Mouse (Mus musculus) ES-Bruce4 (cell line): ENCODE measurements around the gene Zfp473. TPM values are rescaled to one million over a fixed set of nuclear protein-coding genes. Genes with fewer than 3 reads are reported as not detected.
"Not testable (repeated sequence)": the region's sequence is repeated elsewhere in the genome, so short reads cannot be mapped to it uniquely, and the experiment has no call there.

Source experiments
- H3K27ac ChIP-seq: 2 replicates; pipeline ENCODE4 v1.5.1; 2012; ENCODE audit warnings: low read length, inconsistent platforms; ENCODE audit not compliant: insufficient read depth
- H3K27me3 ChIP-seq: 2 replicates; pipeline ENCODE4 v1.6.1; 2012; ENCODE audit warnings: mild to moderate bottlenecking, low read length, inconsistent platforms; ENCODE audit not compliant: control insufficient read depth, poor library complexity, insufficient read depth, severe bottlenecking
- H3K36me3 ChIP-seq: 2 replicates; pipeline ENCODE4 v1.6.1; 2012; ENCODE audit warnings: inconsistent platforms, mild to moderate bottlenecking, low read length, moderate library complexity; ENCODE audit not compliant: control insufficient read depth, poor library complexity, insufficient read depth, severe bottlenecking
- H3K4me1 ChIP-seq: one replicate; pipeline ENCODE4 v1.8.1; 2011; ENCODE audit warnings: low read length; ENCODE audit not compliant: control insufficient read depth, insufficient read depth
- H3K4me3 ChIP-seq: 2 replicates; pipeline ENCODE4 v1.5.1; 2011; ENCODE audit warnings: low read depth, mild to moderate bottlenecking, low read length
- H3K9ac ChIP-seq: 2 replicates; pipeline ENCODE4 v1.6.1; 2012; ENCODE audit warnings: low read depth, mild to moderate bottlenecking, inconsistent platforms; ENCODE audit not compliant: poor library complexity, severe bottlenecking
- H3K9me3 ChIP-seq: replicated peaks from 2 replicates; pipeline ENCODE4 v1.6.1; 2012; ENCODE audit warnings: mild to moderate bottlenecking, low read length, inconsistent platforms; ENCODE audit not compliant: control insufficient read depth, poor library complexity, insufficient read depth, severe bottlenecking
- CTCF ChIP-seq: IDR thresholded peaks from one replicate; pipeline ENCODE4 v1.8.1; 2011; ENCODE audit warnings: low read depth, low read length
- EP300 ChIP-seq: IDR thresholded peaks from 2 replicates; pipeline ENCODE4 v1.6.1; 2011; ENCODE audit warnings: low read depth, low read length; ENCODE audit not compliant: insufficient read depth
- POLR2A ChIP-seq: IDR thresholded peaks from one replicate; pipeline ENCODE4 v1.8.1; 2011; ENCODE audit warnings: low read length; ENCODE audit not compliant: insufficient read depth
- polyA plus RNA-seq: library from polyadenylated mRNA; stranded (reverse); fragments of >200 nt; gene quantifications from 2 replicates; pipeline ENCODE4 v1.2.4, GENCODE M21; 2011; ENCODE audit warnings: low read depth; ENCODE audit not compliant: missing spikeins, insufficient read depth, insufficient read length

Zfp473 gene
- polyA plus RNA-seq, 1 experiment: 28.4 TPM

DNA sequence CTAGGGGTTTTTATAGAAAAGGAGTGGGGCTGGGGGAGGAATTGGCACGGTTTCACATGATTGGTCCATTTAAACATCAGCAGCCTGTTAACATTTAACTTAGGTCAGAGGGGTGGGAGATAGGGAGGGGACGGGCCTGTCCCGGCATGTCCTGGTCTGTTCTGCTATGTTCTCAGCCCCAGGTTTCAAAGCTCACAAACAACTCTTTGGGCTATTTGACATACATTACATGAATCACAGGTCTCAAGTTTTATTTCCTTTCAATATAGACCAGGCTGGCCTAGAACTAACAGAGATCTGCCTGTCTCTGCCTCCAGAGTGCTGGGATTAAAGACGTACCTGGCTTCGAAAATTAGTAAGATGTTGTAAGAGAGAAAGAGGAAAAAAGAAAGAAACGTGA, 42.8 kb downstream of the Zfp473 start:
- not testable (repeated sequence) for H3K4me3 ChIP-seq
- TF ChIP-seq EP300: peak; percentile 48; the same call in 1 of the 2 replicates
- peak overlapping the region; percentile 93 for H3K27ac ChIP-seq

DNA sequence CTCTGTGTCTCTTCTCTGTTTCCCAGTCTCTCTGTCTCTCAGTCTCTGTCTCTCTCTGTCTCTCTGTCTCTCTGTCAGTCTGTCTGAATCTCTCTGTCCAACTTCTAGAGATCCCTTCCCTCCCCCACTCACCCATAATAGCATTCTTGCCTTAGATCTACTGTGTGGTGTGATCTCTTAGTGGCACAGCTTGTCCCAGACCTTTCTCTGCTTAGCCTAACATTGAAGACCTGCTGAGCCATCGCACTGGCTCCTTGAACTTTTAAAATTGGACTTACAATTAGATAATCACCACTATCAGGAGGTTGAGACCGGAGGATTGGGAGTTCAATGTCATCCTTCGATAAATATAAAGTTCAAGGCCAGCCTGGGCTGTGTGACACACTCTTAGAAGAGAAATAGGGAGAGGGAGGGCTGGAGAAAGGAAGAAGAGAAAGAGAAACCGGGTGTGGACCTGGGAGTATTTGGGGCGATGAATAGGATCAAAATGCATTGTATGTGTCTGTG, 43.6 kb downstream of the Zfp473 start:
- Histone ChIP-seq H3K9ac (peak overlapping the region; percentile 56), H3K4me1 (no peaks in the 10 kb centered on the region), H3K36me3 (no peaks in the 10 kb centered on the region), H3K9me3 (no peaks in the 10 kb centered on the region), H3K27me3 (no peaks in the 10 kb centered on the region), H3K4me3 (no peak overlapping the region), H3K27ac (peak overlapping the region; percentile 87)
- TF ChIP-seq CTCF: no peak
- no peak for TF ChIP-seq EP300
- TF ChIP-seq POLR2A: no peak

More for the DNA sequence above, 42.8 kb downstream of the Zfp473 start:
- H3K36me3 ChIP-seq, H3K9me3 ChIP-seq, H3K4me1 ChIP-seq, H3K27me3 ChIP-seq: not testable (repeated sequence)
- peak overlapping the region; percentile 56 for H3K9ac ChIP-seq

DNA sequence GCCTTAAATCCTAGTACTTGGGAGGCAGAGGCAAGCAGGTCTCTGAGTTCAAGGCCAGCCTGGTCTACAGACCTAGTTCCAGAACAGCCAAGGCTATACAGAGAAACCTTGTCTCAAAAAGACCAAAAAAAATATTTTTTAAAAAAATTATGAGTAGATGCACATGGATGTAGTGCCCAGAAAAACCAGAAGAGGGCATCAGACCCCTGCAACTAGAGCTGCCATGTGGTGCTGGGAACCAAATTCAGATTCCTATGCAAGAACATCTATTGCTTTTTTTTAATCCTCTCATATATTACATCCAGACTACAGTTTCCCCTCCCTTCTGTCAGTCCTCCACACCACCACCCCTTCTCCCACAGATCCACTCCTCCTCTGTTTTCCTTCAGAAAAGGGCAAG, 44.5 kb downstream of the Zfp473 start:
- H3K4me3 ChIP-seq: no peak overlapping the region
- no peaks in the 10 kb centered on the region for H3K36me3 ChIP-seq
- H3K9me3 ChIP-seq: no peaks in the 10 kb centered on the region
- 0 out of 2 replicates have a peak overlapping the region, but pooled peaks have one; percentile 56 for H3K9ac ChIP-seq
- peak overlapping the region; percentile 87 for H3K27ac ChIP-seq
- peak; percentile 13 for TF ChIP-seq CTCF
- no peak for TF ChIP-seq POLR2A
- no peaks in the 10 kb centered on the region for H3K4me1 ChIP-seq
- no peaks in the 10 kb centered on the region for H3K27me3 ChIP-seq

DNA sequence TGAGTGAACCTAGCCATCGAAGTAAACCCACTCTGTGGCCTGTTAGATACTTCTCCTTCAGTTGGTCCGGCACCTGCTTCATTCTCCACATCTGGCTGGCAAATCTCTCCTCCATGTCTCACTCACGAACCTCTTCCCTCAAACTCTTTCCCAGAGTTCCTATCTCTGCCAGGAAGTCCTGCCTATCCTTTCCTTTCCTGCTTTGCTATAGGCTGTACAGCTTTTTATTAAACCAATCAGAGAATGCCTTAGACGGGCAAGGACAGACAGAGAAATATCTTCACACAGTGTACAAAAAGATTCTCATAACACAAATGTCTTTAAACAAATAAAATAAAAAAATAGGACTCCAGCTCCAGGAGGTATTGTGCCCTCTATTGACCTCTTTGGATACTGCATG, 45.8 kb downstream of the Zfp473 start:
- Histone ChIP-seq H3K4me3 (no peak overlapping the region), H3K9me3 (no peaks in the 10 kb centered on the region), H3K9ac (no peak overlapping the region), H3K27ac (no peak overlapping the region), H3K4me1 (no peaks in the 10 kb centered on the region), H3K36me3 (no peaks in the 10 kb centered on the region), H3K27me3 (no peaks in the 10 kb centered on the region)
- TF ChIP-seq CTCF (no peak), EP300 (no peak), POLR2A (no peak)

DNA sequence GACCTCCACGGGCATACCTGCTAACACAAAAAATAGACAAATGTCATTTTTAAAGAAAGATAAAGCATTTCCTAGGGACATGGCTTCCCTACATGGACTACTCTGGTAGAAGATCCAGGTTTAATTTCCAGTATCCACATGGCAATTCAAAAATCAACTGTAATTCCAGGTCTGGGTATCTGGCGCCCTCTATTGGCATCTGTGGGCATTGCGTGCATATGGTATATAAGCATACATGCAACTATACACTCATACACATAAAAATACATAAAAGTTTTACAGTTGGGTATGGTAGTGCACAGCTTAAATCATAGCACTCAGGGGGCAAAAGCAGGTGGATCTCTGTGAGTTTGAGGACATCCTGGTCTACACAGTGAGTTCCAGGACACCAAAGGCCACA, 46.5 kb downstream of the Zfp473 start:
- Histone ChIP-seq H3K27me3 (no peaks in the 10 kb centered on the region), H3K4me3 (no peak overlapping the region), H3K36me3 (no peaks in the 10 kb centered on the region), H3K9ac (no peak overlapping the region), H3K9me3 (no peaks in the 10 kb centered on the region), H3K4me1 (no peaks in the 10 kb centered on the region), H3K27ac (no peak overlapping the region; the same call in 1 of the 2 replicates)
- TF ChIP-seq EP300 (no peak), CTCF (no peak), POLR2A (no peak)

DNA sequence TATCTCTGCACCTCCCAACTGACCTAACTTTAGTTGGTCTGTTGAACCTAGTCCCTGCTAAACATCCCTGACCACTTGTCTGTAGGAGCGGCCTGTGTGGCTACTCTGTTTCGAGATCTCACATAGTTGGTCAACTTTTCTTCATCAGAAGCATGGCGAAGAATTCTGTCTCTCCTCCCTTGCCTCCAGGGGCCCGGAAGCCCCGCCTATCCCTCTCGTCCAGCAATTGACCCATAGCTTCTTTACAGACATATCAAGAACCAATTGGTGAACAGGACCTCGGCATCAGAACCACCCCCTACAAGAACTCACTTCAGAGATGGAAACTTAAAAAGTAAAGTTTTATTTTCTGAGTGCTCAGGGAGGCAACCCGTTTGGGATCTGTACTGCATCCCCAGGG, 47.9 kb downstream of the Zfp473 start:
- H3K4me1 ChIP-seq: peaks cover 7% of the 10 kb centered on the region
- no peaks in the 10 kb centered on the region for H3K27me3 ChIP-seq
- H3K9me3 ChIP-seq: no peaks in the 10 kb centered on the region
- peak overlapping the region; percentile 79 for H3K4me3 ChIP-seq
- peak overlapping the region; percentile 61 for H3K9ac ChIP-seq
- H3K27ac ChIP-seq: peak overlapping the region; percentile 96
- H3K36me3 ChIP-seq: no peaks in the 10 kb centered on the region
- TF ChIP-seq CTCF (no peak), EP300 (no peak), POLR2A (no peak)

DNA sequence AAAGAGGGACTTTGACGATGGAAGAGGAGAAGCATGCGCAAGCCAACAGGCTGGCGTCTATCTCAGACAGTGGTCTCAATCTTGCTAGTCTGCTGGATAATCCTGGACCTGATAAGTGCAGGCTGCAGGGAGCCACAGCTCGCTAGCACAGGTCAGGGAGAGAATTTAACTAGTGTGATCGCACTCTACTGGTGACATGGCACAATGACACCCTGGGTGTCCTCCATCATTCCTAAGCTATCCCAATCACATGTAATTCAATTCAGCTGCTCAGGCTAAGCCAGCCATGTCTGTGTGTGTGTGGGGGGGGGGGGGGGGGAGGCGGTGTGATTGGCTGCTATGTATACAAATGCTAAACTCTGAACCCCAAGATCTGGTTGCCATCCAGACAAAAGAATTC, 48.9 kb downstream of the Zfp473 start:
- H3K27ac ChIP-seq: peak overlapping the region; percentile 96
- no peak overlapping the region for H3K4me3 ChIP-seq
- TF ChIP-seq CTCF: peak; percentile 56
- TF ChIP-seq EP300: 0 out of 2 replicates have a peak, but pooled peaks have one; percentile 36
- no peak for TF ChIP-seq POLR2A

More for the DNA sequence above, 48.9 kb downstream of the Zfp473 start:
- H3K9me3 ChIP-seq: no peaks in the 10 kb centered on the region
- peaks cover 7% of the 10 kb centered on the region for H3K4me1 ChIP-seq
- no peaks in the 10 kb centered on the region for H3K27me3 ChIP-seq
- H3K36me3 ChIP-seq: no peaks in the 10 kb centered on the region
- peak overlapping the region; percentile 61 for H3K9ac ChIP-seq
